Mouse (Mus musculus) liver, embryonic 11.5 days (tissue): ENCODE results near the gene Myom1. TPM values are rescaled to one million over a fixed set of nuclear protein-coding genes. Genes with fewer than 3 reads are reported as not detected.
"Not testable (repeated sequence)": the region's sequence is repeated elsewhere in the genome, so short reads cannot be mapped to it uniquely, and the experiment has no call there.

Experiments used
- ATAC-seq: fragments of 200-750 bp; cut with Nextera tagmentation; replicated peaks from 2 replicates; pipeline ENCODE4 v1.8.0; 2017; ENCODE audit warnings: moderate number of reproducible peaks, mild to moderate bottlenecking, moderate TSS enrichment, moderate library complexity; ENCODE audit not compliant: low FRiP score
- DNase-seq: peaks from one replicate; pipeline ENCODE4 v3.0.0-alpha.2; 2017; ENCODE audit warnings: low spot score
- H3K27ac ChIP-seq: fragments of 300-500 bp; sonication (generic); 2 replicates; pipeline ENCODE4 v1.5.1; 2014; ENCODE audit warnings: mild to moderate bottlenecking, low read depth, low read length, control low read depth
- H3K27me3 ChIP-seq: fragments of 300-500 bp; sonication (generic); replicated peaks from 2 replicates; pipeline ENCODE4 v1.6.1; 2014; ENCODE audit warnings: low read length, mixed read lengths; ENCODE audit not compliant: control insufficient read depth, insufficient read depth
- H3K36me3 ChIP-seq: fragments of 300-500 bp; sonication (generic); 2 replicates; pipeline ENCODE4 v1.6.1; 2014; ENCODE audit warnings: mild to moderate bottlenecking, low read length, moderate library complexity, mixed read lengths; ENCODE audit not compliant: control insufficient read depth, insufficient read depth
- H3K4me1 ChIP-seq: fragments of 300-500 bp; sonication (generic); replicated peaks from 2 replicates; pipeline ENCODE4 v1.6.1; 2014; ENCODE audit warnings: low read length, mixed read lengths; ENCODE audit not compliant: control insufficient read depth, insufficient read depth
- H3K4me2 ChIP-seq: fragments of 300-500 bp; sonication (generic); 2 replicates; pipeline ENCODE4 v1.6.1; 2014; ENCODE audit warnings: mild to moderate bottlenecking, control low read depth, moderate library complexity
- H3K4me3 ChIP-seq: fragments of 300-500 bp; sonication (generic); 2 replicates; pipeline ENCODE4 v1.5.1; 2014; ENCODE audit warnings: low read depth, low read length, control low read depth
- H3K9ac ChIP-seq: fragments of 300-500 bp; sonication (generic); 2 replicates; pipeline ENCODE4 v1.6.1; 2014; ENCODE audit warnings: low read depth, low read length, control low read depth
- H3K9me3 ChIP-seq: fragments of 300-500 bp; sonication (generic); 2 replicates; pipeline ENCODE4 v1.6.1; 2016; ENCODE audit warnings: low read length, inconsistent platforms, mixed read lengths; ENCODE audit not compliant: control insufficient read depth
- WGBS: fragments of 180-500 bp; shearing (Covaris S2); extraction: QIAGEN DNeasy Blood & Tissue Kit; methylation state at CpG from one replicate; pipeline ENCODE4 v1.1.7; 2014; 5-methylcytosine and 5-hydroxymethylcytosine counted together
- polyA plus RNA-seq: library from polyadenylated mRNA; unstranded; fragments of >200 nt; fragmentation: Nextera tagmentation; extraction: Ambion mirVana; gene quantifications from 2 replicates; pipeline ENCODE4 v1.2.1, GENCODE M21; 2014

Myom1 gene
- polyA plus RNA-seq, result 5.8 and 7.3 TPM in 2 replicates

GRCm38 (mm10) chr17:71002081-71002743, at the start of gene Myom1:
Myom1 (plus strand) TSS chr17:71002633.
- Histone ChIP-seq H3K4me3 (peak within 1 kb of the TSS; percentile 94), H3K4me1 (peaks cover 34% of the 10 kb centered on the region), H3K27ac (peak within 1 kb of the TSS; percentile 99), H3K27me3 (no peaks in the 10 kb centered on the region), H3K9me3 (no peaks in the 10 kb centered on the region), H3K4me2 (peak within 1 kb of the TSS; percentile 80), H3K9ac (peak within 1 kb of the TSS; percentile 97), H3K36me3 (no peaks in the 10 kb centered on the region)
- DNase-seq (peak; percentile 95), ATAC-seq (peak; percentile 91)
- whole genome bisulfite sequencing, result under 1% methylated on average over 65 of the region's 65 CpGs

- not testable (repeated sequence) for H3K9me3 ChIP-seq, H3K4me3 ChIP-seq, H3K4me1 ChIP-seq, DNase-seq, H3K9ac ChIP-seq, H3K27me3 ChIP-seq, H3K27ac ChIP-seq, H3K36me3 ChIP-seq, H3K4me2 ChIP-seq
- peak; percentile 100 for ATAC-seq
- 81% methylated on average over 13 of the region's 13 CpGs for WGBS
Measured at GRCm38 (mm10) chr17:70963546-70963945, 38.9 kb upstream of the Myom1 start.

DNA sequence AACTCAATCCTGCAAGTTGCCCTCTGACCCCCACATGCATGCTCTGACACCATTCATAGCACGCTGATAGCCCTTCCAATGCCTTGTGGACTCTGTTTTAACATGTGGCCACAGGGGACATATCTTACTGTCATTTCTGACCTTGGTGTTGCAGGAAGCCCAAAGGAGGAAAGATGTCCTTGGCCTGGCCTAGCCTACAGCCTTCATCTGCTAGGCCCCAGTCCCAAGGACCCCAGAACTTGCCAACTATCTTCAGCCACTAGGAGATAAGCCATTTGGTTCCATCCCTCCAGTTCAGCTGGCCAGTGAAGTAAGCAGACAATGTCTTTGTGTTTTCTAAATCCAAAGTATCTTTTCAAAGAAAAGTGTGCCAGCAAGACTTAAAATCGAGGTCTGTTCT, 37.2 kb upstream of the Myom1 start:
- Histone ChIP-seq H3K36me3 (no peaks in the 10 kb centered on the region), H3K9me3 (no peaks in the 10 kb centered on the region), H3K27ac (no peak overlapping the region), H3K27me3 (no peaks in the 10 kb centered on the region), H3K9ac (no peak overlapping the region), H3K4me1 (no peaks in the 10 kb centered on the region), H3K4me3 (no peak overlapping the region), H3K4me2 (no peak overlapping the region)
- ATAC-seq (no peak), DNase-seq (no peak)
- 73% methylated on average over 2 of the region's 2 CpGs for WGBS

- WGBS, result 69% methylated on average over 7 of the region's 7 CpGs
- no peaks in the 10 kb centered on the region for H3K36me3 ChIP-seq
- no peak for ATAC-seq
- no peak overlapping the region for H3K4me3 ChIP-seq
- no peak overlapping the region for H3K9ac ChIP-seq
- DNase-seq, result no peak
- H3K4me2 ChIP-seq, result no peak overlapping the region
- no peak overlapping the region for H3K27ac ChIP-seq
- no peaks in the 10 kb centered on the region for H3K27me3 ChIP-seq
- no peaks in the 10 kb centered on the region for H3K9me3 ChIP-seq
- H3K4me1 ChIP-seq, result no peaks in the 10 kb centered on the region
Measured at GRCm38 (mm10) chr17:70966126-70966525, 36.3 kb upstream of the Myom1 start.

DNA sequence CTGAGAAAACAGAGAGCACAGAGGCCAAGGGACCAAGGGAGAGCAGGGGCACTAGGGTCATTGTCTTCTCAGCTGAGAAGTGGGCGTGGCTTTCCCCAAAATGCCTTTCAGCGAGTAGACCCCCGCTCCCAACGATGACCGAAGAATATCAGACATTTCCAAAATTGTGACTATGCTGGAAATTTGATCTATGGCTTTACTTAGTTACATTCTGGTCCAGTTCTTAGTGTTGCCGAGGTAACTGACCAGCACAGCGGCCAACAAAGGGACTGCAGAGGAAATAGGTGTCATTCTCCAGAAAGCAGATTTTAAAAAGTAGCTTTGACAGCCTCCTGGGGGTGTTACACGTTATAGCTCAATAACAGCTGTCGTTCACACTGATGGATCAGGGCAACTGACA, 35.2 kb upstream of the Myom1 start:
- Histone ChIP-seq H3K36me3 (no peaks in the 10 kb centered on the region), H3K4me2 (no peak overlapping the region), H3K4me1 (no peaks in the 10 kb centered on the region), H3K9me3 (no peaks in the 10 kb centered on the region), H3K4me3 (no peak overlapping the region), H3K27me3 (no peaks in the 10 kb centered on the region), H3K27ac (no peak overlapping the region), H3K9ac (no peak overlapping the region)
- ATAC-seq (no peak), DNase-seq (no peak)
- WGBS, result 59% methylated on average over 9 of the region's 9 CpGs

- DNase-seq, result no peak
- Histone ChIP-seq H3K4me1 (no peaks in the 10 kb centered on the region), H3K27me3 (no peaks in the 10 kb centered on the region), H3K4me3 (no peak overlapping the region), H3K27ac (no peak overlapping the region), H3K9me3 (no peaks in the 10 kb centered on the region), H3K36me3 (no peaks in the 10 kb centered on the region), H3K9ac (no peak overlapping the region), H3K4me2 (no peak overlapping the region)
- no peak for ATAC-seq
- 68% methylated on average over 12 of the region's 12 CpGs for WGBS
Measured at GRCm38 (mm10) chr17:70967646-70968045, 34.8 kb upstream of the Myom1 start.

DNA sequence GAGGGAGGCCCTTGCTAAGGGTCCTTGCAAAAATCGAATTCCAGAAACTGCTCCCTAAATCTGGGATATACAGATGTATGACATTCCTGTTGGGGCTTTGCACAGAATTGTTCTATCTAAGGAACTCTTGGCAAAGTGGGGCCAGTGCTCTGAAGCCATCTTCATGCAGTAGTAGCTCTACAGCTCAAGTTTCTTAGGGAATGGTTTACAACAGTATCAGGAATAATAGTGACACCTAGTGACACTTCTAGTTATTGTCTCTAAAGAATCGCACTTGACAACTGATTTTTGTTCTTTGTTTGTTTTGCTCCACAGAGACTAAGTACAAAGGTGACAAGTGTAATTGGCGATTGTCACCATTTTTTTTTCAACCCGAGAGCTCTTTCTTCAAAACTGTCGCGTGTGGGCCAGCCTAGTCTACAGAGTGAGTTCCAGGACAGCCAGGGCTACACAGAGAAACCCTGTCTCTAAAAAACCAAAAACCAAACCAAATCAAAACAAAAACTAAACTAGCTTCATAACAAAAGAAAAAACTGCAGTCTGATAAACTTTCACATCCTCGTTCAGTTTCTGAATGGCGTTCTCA, 33.7 kb upstream of the Myom1 start:
- Histone ChIP-seq H3K4me1 (no peaks in the 10 kb centered on the region), H3K36me3 (no peaks in the 10 kb centered on the region), H3K4me3 (no peak overlapping the region), H3K27ac (no peak overlapping the region), H3K27me3 (no peaks in the 10 kb centered on the region), H3K9ac (no peak overlapping the region), H3K9me3 (no peaks in the 10 kb centered on the region), H3K4me2 (no peak overlapping the region)
- ATAC-seq, result no peak
- DNase-seq, result no peak
- WGBS, result 23% methylated on average over 8 of the region's 8 CpGs

DNA sequence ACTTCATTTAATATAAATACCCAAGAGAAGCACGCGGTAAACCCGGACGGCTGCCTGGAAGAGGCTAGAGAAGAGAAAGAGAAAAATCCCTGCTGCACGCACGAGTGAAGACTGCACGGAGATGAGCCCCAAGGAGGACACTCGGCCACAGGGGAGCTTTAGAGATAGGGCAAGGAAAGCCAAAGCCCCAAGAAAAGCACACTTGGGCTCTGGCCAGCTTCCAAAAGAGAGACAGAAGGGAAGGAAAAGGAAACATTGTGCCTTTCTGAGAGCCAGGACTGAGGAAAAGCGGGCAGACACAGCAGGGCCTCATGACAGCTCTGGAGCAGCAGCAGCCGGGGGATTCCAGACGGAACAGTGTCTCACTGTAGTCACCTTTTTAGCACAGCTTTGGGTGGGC, 31.2 kb upstream of the Myom1 start:
- Histone ChIP-seq H3K27ac (no peak overlapping the region), H3K9me3 (no peaks in the 10 kb centered on the region), H3K9ac (no peak overlapping the region), H3K36me3 (no peaks in the 10 kb centered on the region), H3K4me3 (no peak overlapping the region), H3K4me1 (no peaks in the 10 kb centered on the region), H3K27me3 (no peaks in the 10 kb centered on the region), H3K4me2 (no peak overlapping the region)
- 80% methylated on average over 11 of the region's 11 CpGs for WGBS
- ATAC-seq, result no peak
- no peak for DNase-seq

DNA sequence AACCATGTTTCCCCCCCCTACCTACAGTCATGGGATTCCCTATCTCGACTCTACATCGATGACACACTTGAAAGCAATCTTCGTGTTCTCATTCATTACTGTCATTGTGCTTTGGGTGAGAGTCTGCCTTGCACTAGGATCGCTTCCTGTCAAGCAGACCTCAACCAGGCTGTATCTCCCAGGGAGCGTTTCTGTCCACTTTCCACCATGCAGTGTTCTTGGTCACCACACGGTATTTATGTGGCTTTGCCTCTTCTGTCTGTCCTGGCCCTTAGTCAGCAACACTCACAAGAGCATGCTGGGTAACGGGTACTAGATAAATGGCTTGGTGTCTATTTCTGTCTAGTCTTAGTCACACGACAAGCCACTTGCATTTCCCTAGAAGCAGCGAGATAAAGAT, 29.0 kb upstream of the Myom1 start:
- Histone ChIP-seq H3K4me2 (no peak overlapping the region), H3K36me3 (no peaks in the 10 kb centered on the region; the same call in 1 of the 2 replicates), H3K9ac (no peak overlapping the region), H3K27me3 (no peaks in the 10 kb centered on the region), H3K4me1 (no peaks in the 10 kb centered on the region), H3K27ac (no peak overlapping the region), H3K4me3 (no peak overlapping the region), H3K9me3 (no peaks in the 10 kb centered on the region)
- WGBS, result 76% methylated on average over 9 of the region's 9 CpGs
- ATAC-seq, result no peak
- DNase-seq, result no peak
